Mouse (Mus musculus) left cerebral cortex, postnatal 10 days (tissue): Measurements from ENCODE around the gene Anks1. TPM values are rescaled to one million over a fixed set of nuclear protein-coding genes. Genes with fewer than 3 reads are reported as not detected.

ENCODE experiments used
- DNase-seq, 2 experiments: peaks; one replicate each; pipeline ENCODE4 v3.0.0; 2021 to 2022; ENCODE audit warnings: low spot score in 2 of 2, mixed read lengths in 1 of 2; ENCODE audit errors: extremely low spot score in 1 of 2
- intact Hi-C: fragments of 180-260 bp; cut with DNase I; formaldehyde crosslinking; loops from one replicate; pipeline ENCODE4 v1.15.1; 2025
- total RNA-seq, 2 experiments: library from RNA; stranded (reverse); gene quantifications; 2 replicates each; pipeline ENCODE4 v1.2.3; 2021

Anks1 gene
- total RNA-seq, result 10 to 100 TPM; 37.3 to 37.7 TPM

- DNase-seq, result peak; percentile 67 to 92
- intact Hi-C loops, result loop anchor here (5.0 to 10.0 kb wide), 4 partner anchors 67 to 163 kb away; no protein-coding TSS in a partner anchor
Measured at GRCm38 (mm10) chr17:27908888-27909621, at the start of gene Anks1. TSS of gene Anks1 (plus strand) at chr17:27909306.

- intact Hi-C loops, result no loop called here
- DNase-seq, result no peak
Measured at GRCm38 (mm10) chr17:27865461-27865860, 43.6 kb upstream of the Anks1 start.

GRCm38 (mm10) chr17:27866737-27867136, 42.4 kb upstream of the Anks1 start:
- DNase-seq, result no peak

GRCm38 (mm10) chr17:27871851-27872250, 37.3 kb upstream of the Anks1 start:
- intact Hi-C loops, result no loop called here
- peak in 1 of 2 experiments; percentile 42 for DNase-seq

More at GRCm38 (mm10) chr17:27866737-27867136, 42.4 kb upstream of the Anks1 start:
- intact Hi-C loops, result no loop called here

GRCm38 (mm10) chr17:27873583-27873982, 35.5 kb upstream of the Anks1 start:
- DNase-seq, result no peak
- intact Hi-C loops, result no loop called here

- no peak for DNase-seq
- intact Hi-C loops, result no loop called here
Measured at GRCm38 (mm10) chr17:27874510-27874909, 34.6 kb upstream of the Anks1 start.

- intact Hi-C loops, result no loop called here
- DNase-seq, result no peak
Measured at GRCm38 (mm10) chr17:27881518-27881917, 27.6 kb upstream of the Anks1 start.

- intact Hi-C loops, result no loop called here
- DNase-seq, result no peak
Measured at GRCm38 (mm10) chr17:27883129-27883528, 26.0 kb upstream of the Anks1 start.

- DNase-seq, result no peak
- intact Hi-C loops, result no loop called here
Measured at GRCm38 (mm10) chr17:27883994-27884393, 25.1 kb upstream of the Anks1 start.

GRCm38 (mm10) chr17:27886499-27887210, 22.5 kb upstream of the Anks1 start:
- intact Hi-C loops, result no loop called here
- no peak for DNase-seq

GRCm38 (mm10) chr17:27907512-27908205, 1.4 kb upstream of the Anks1 start:
- peak; percentile 92 to 96 for DNase-seq
- intact Hi-C loops, result loop anchor here (5.0 to 10.0 kb wide), 4 partner anchors 65 to 165 kb away; no protein-coding TSS in a partner anchor

GRCm38 (mm10) chr17:27908206-27908887, 759 bp upstream of the Anks1 start:
- DNase-seq, result no peak
- intact Hi-C loops, result loop anchor here (5.0 to 10.0 kb wide), 4 partner anchors 66 to 164 kb away; no protein-coding TSS in a partner anchor

GRCm38 (mm10) chr17:27909622-27910500, 755 bp downstream of the Anks1 start, which contains the start of gene Taf11:
TSS of gene Taf11 (minus strand) at chr17:27909844.
- intact Hi-C loops, result loop anchor here (5.0 to 10.0 kb wide), 4 partner anchors 68 to 162 kb away; no protein-coding TSS in a partner anchor
- peak; percentile 48 to 78 for DNase-seq

GRCm38 (mm10) chr17:27911371-27911770, 2.3 kb downstream of the Anks1 start:
- intact Hi-C loops, result no loop called here
- no peak for DNase-seq

GRCm38 (mm10) chr17:27914742-27915141, 5.6 kb downstream of the Anks1 start:
- DNase-seq, result no peak
- intact Hi-C loops, result no loop called here

- intact Hi-C loops, result no loop called here
- no peak for DNase-seq
Measured at GRCm38 (mm10) chr17:27916366-27916765, 7.3 kb downstream of the Anks1 start.

- DNase-seq, result no peak
Measured at GRCm38 (mm10) chr17:27920676-27921075, 11.6 kb downstream of the Anks1 start.

More at GRCm38 (mm10) chr17:27920676-27921075, 11.6 kb downstream of the Anks1 start:
- intact Hi-C loops, result no loop called here
